Mouse (Mus musculus) heart, embryonic 13.5 days (tissue): ENCODE measurements around the gene Creb3l2. TPM values are rescaled to one million over a fixed set of nuclear protein-coding genes. Genes with fewer than 3 reads are reported as not detected.

ENCODE experiments used
- ATAC-seq: fragments of 200-750 bp; cut with Nextera tagmentation; 2 replicates; pipeline ENCODE4 v1.8.0; 2017; ENCODE audit warnings: moderate TSS enrichment; ENCODE audit not compliant: insufficient number of reproducible peaks, low FRiP score, low TSS enrichment; ENCODE audit errors: extremely low read depth
- H3K27ac ChIP-seq: fragments of 300-500 bp; sonication (generic); replicated peaks from 2 replicates; pipeline ENCODE4 v1.5.1; 2015; ENCODE audit warnings: moderate library complexity, mild to moderate bottlenecking, inconsistent platforms
- H3K27me3 ChIP-seq: fragments of 300-500 bp; sonication (generic); replicated peaks from 2 replicates; pipeline ENCODE4 v1.6.1; 2015; ENCODE audit warnings: mild to moderate bottlenecking, inconsistent platforms
- H3K36me3 ChIP-seq: fragments of 300-500 bp; sonication (generic); 2 replicates; pipeline ENCODE4 v1.6.1; 2015; ENCODE audit warnings: mild to moderate bottlenecking, inconsistent platforms
- H3K4me1 ChIP-seq: fragments of 300-500 bp; sonication (generic); 2 replicates; pipeline ENCODE4 v1.6.1; 2015; ENCODE audit warnings: inconsistent platforms
- H3K4me2 ChIP-seq: fragments of 300-500 bp; sonication (generic); 2 replicates; pipeline ENCODE4 v1.6.1; 2015; ENCODE audit warnings: inconsistent platforms, mild to moderate bottlenecking, moderate library complexity
- H3K4me3 ChIP-seq: fragments of 300-500 bp; sonication (generic); 2 replicates; pipeline ENCODE4 v1.5.1; 2015; ENCODE audit warnings: moderate library complexity, mild to moderate bottlenecking, inconsistent platforms
- H3K9ac ChIP-seq: fragments of 300-500 bp; sonication (generic); 2 replicates; pipeline ENCODE4 v1.6.1; 2015; ENCODE audit warnings: inconsistent platforms, mild to moderate bottlenecking, moderate library complexity
- H3K9me3 ChIP-seq: fragments of 300-500 bp; sonication (generic); 2 replicates; pipeline ENCODE4 v1.6.1; 2016; ENCODE audit warnings: inconsistent platforms
- WGBS: fragments of 180-500 bp; shearing (Covaris S2); methylation state at CpG from one replicate; pipeline ENCODE4 v1.1.7; 2015; ENCODE audit warnings: mixed read lengths; 5-methylcytosine and 5-hydroxymethylcytosine counted together
- polyA plus RNA-seq: library from polyadenylated mRNA; unstranded; fragments of >200 nt; fragmentation: Nextera tagmentation; extraction: Ambion mirVana; gene quantifications from 2 replicates; pipeline ENCODE4 v1.2.1, GENCODE M21; 2015

Creb3l2 gene
- 29.9 and 30.1 TPM in 2 replicates for polyA plus RNA-seq

DNA sequence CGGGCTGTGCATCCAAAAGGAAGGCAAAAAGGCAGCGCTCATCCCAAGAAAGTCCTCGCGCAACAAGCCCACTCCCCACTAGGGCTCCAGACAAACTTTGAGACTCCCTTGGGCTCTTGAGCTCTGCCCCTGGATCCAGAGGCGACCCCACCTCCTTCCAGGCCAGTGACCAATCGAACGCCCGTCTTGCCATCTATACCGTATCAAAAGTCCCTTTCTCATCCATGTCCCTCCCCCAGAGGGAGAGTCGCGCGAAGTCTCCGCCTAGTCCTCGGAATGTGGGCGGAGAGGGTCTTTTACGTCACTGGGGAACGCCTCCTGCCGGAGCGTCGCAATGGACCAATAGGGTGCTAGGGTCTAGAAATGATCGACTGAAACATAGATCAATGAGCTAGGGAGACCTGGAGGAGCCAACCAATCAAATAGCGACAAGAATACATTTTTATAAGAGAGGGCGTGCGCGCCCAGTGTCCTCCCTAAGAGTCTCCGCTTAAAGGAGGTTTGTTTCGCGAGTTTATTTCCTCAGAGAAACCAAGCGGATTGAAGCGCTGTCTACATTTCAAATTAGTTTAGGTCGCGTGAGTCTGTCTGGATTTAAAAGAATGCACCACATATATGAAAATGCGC, at the start of gene Creb3l2:
Gene Creb3l2 (minus strand): TSS at position 106 of the 627 bp plus-strand sequence.
- Histone ChIP-seq H3K36me3 (peaks cover 16% of the 10 kb centered on the region), H3K27me3 (no peaks in the 10 kb centered on the region), H3K9me3 (no peaks in the 10 kb centered on the region), H3K4me2 (peak within 1 kb of the TSS; percentile 92), H3K4me3 (peak within 1 kb of the TSS; percentile 92), H3K9ac (peak within 1 kb of the TSS; percentile 99), H3K27ac (peak within 1 kb of the TSS; percentile 96), H3K4me1 (peaks cover 36% of the 10 kb centered on the region)
- ATAC-seq, result peak; percentile 96
- under 1% methylated on average over 33 of the region's 33 CpGs for WGBS

GRCm38 (mm10) chr6:37486502-37486901, 44.6 kb upstream of the Creb3l2 start:
- Histone ChIP-seq H3K36me3 (no peaks in the 10 kb centered on the region), H3K9ac (no peak overlapping the region), H3K27ac (no peak overlapping the region), H3K9me3 (no peaks in the 10 kb centered on the region), H3K4me3 (no peak overlapping the region), H3K4me1 (no peaks in the 10 kb centered on the region), H3K27me3 (no peaks in the 10 kb centered on the region), H3K4me2 (no peak overlapping the region)
- WGBS, result 55% methylated on average over 4 of the region's 4 CpGs
- no peak for ATAC-seq

- Histone ChIP-seq H3K27ac (no peak overlapping the region), H3K4me2 (no peak overlapping the region), H3K36me3 (no peaks in the 10 kb centered on the region), H3K9me3 (no peaks in the 10 kb centered on the region), H3K9ac (no peak overlapping the region), H3K27me3 (no peaks in the 10 kb centered on the region), H3K4me1 (no peaks in the 10 kb centered on the region), H3K4me3 (no peak overlapping the region)
- WGBS, result 45% methylated on average over 1 of the region's 1 CpGs
- no peak for ATAC-seq
These were observed 42.7 kb upstream of the Creb3l2 start for GRCm38 (mm10) chr6:37484588-37485070.

GRCm38 (mm10) chr6:37483262-37483661, 41.3 kb upstream of the Creb3l2 start:
- 52% methylated on average over 5 of the region's 5 CpGs for WGBS
- Histone ChIP-seq H3K4me2 (no peak overlapping the region), H3K27me3 (no peaks in the 10 kb centered on the region), H3K4me3 (no peak overlapping the region), H3K9me3 (no peaks in the 10 kb centered on the region), H3K4me1 (no peaks in the 10 kb centered on the region), H3K27ac (no peak overlapping the region), H3K36me3 (no peaks in the 10 kb centered on the region), H3K9ac (no peak overlapping the region)
- ATAC-seq, result no peak

DNA sequence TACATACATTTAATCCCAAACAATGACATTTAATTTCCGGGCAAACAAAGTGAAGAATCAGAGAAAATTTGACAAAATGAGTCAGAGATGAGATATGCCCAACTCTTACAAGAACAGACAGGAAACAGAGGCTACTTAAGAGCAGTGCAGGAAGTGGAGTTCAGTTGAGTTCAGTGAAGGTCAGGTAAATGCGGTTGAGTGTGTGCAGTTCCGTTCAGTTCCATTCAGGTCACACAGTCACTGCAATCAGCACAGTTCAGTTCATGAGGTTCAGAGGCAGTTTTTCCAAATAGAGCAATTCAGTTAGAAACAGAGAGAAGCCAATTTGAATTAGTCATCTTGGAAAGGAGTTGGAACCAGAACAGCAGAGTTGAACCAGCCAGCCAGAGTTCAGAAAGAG, 39.2 kb upstream of the Creb3l2 start:
- ATAC-seq, result no peak
- no peak overlapping the region for H3K4me3 ChIP-seq
- H3K9me3 ChIP-seq, result no peaks in the 10 kb centered on the region
- H3K36me3 ChIP-seq, result no peaks in the 10 kb centered on the region
- no peaks in the 10 kb centered on the region for H3K4me1 ChIP-seq
- no peaks in the 10 kb centered on the region for H3K27me3 ChIP-seq
- no peak overlapping the region for H3K9ac ChIP-seq
- 72% methylated on average over 3 of the region's 3 CpGs for WGBS
- H3K27ac ChIP-seq, result no peak overlapping the region
- no peak overlapping the region for H3K4me2 ChIP-seq

DNA sequence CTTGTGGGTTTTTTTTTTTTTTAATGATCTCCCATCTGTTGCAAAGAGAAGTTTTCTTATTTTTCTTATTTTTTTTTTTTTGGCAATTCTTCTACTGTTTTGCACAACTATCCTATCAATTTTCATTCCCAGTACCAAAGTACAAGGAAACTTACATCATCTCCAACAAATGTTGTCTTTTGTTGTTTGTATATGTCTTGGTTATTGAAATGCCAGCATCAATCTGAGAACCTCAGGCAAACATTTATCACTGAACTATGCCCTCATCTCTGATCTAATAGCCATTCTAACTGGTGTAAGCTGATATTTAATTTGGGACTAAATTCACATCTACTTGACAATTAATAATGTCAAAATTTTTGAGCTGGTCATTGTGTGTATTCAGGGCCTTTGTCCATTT, 38.1 kb upstream of the Creb3l2 start:
- no peak overlapping the region for H3K4me3 ChIP-seq
- H3K9ac ChIP-seq, result no peak overlapping the region
- no peaks in the 10 kb centered on the region for H3K27me3 ChIP-seq
- no peak overlapping the region for H3K4me2 ChIP-seq
- H3K36me3 ChIP-seq, result no peaks in the 10 kb centered on the region
- H3K27ac ChIP-seq, result no peak overlapping the region
- ATAC-seq, result no peak
- no peaks in the 10 kb centered on the region for H3K4me1 ChIP-seq
- H3K9me3 ChIP-seq, result no peaks in the 10 kb centered on the region

DNA sequence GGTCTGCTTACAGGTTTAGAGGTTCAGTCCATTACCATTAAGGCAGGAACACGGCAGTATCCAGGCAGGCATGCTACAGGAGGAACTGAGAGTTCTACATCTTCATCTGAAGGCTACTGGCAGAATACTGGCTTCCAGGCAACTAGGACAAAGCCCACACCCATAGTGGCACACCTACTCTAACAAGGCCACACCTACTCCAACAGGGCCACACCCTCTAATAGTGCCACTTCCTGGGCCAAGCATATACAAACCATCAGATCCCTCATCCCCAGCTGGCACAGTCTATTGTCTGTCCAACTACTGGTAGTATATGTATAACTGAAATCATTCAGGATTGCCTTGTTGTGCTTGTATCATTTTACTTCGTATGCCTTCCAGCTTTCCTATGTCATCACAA, 36.5 kb upstream of the Creb3l2 start:
- no peaks in the 10 kb centered on the region for H3K36me3 ChIP-seq
- H3K9me3 ChIP-seq, result no peaks in the 10 kb centered on the region
- no peaks in the 10 kb centered on the region for H3K4me1 ChIP-seq
- no peaks in the 10 kb centered on the region for H3K27me3 ChIP-seq
- no peak overlapping the region for H3K4me2 ChIP-seq
- WGBS, result 76% methylated on average over 2 of the region's 2 CpGs
- no peak overlapping the region for H3K4me3 ChIP-seq
- no peak overlapping the region for H3K9ac ChIP-seq
- H3K27ac ChIP-seq, result no peak overlapping the region
- no peak for ATAC-seq

GRCm38 (mm10) chr6:37473674-37474342, 31.9 kb upstream of the Creb3l2 start:
- Histone ChIP-seq H3K9me3 (no peaks in the 10 kb centered on the region), H3K4me1 (no peaks in the 10 kb centered on the region), H3K27me3 (no peaks in the 10 kb centered on the region), H3K4me2 (no peak overlapping the region), H3K36me3 (no peaks in the 10 kb centered on the region), H3K9ac (no peak overlapping the region), H3K27ac (no peak overlapping the region), H3K4me3 (no peak overlapping the region)
- no peak for ATAC-seq
- 76% methylated on average over 4 of the region's 4 CpGs for WGBS

DNA sequence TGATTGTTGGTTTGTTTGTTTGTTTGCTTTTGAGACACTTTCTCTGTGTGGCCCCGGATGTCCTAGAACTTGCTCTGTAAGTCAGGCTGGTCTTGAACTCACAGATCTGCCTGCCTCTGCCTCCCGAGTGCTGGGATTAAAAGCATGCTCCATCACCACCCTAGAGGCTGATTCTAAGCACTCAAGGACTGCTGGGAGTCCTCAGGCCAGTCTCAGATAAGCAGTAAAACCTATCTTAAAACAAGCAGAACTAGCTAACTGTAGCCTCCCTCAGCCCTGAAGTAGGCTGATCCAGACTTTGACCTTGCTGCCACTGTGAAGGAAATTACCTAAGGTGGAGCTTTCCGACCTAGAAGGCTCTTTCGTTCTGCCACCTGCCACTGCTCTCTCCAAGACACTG, 28.3 kb upstream of the Creb3l2 start:
- 64% methylated on average over 4 of the region's 4 CpGs for whole genome bisulfite sequencing
- Histone ChIP-seq H3K36me3 (no peaks in the 10 kb centered on the region), H3K9me3 (peaks cover 4% of the 10 kb centered on the region; the same call in 1 of the 2 replicates), H3K4me1 (no peaks in the 10 kb centered on the region), H3K27me3 (no peaks in the 10 kb centered on the region), H3K9ac (no peak overlapping the region), H3K4me3 (no peak overlapping the region), H3K4me2 (no peak overlapping the region), H3K27ac (no peak overlapping the region)
- ATAC-seq, result no peak

DNA sequence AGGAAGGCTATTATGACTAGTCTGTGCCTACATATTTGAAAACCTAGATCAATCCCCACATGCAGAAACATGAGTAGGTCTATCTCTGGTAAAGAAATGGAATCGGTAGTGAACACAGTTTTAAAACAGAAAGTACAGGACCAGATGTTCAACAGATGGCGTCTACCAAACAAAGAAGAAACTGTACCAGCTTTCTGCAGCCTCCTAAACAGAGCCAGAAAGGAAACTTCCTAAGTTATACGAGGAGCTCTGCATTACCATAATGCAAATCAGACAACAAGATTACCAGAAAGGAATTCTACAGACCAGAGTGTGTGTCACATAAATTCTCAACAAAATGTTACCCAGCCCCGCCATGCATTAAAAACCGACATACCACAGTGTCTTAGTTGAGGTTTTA, 23.9 kb upstream of the Creb3l2 start:
- no peaks in the 10 kb centered on the region for H3K27me3 ChIP-seq
- no peak overlapping the region for H3K4me2 ChIP-seq
- H3K9me3 ChIP-seq, result peaks cover 4% of the 10 kb centered on the region; the same call in 1 of the 2 replicates
- no peaks in the 10 kb centered on the region for H3K36me3 ChIP-seq
- no peak overlapping the region for H3K9ac ChIP-seq
- 69% methylated on average over 5 of the region's 5 CpGs for WGBS
- no peak for ATAC-seq
- 0 out of 2 replicates have a peak, but pooled peaks cover 3% of the 10 kb centered on the region for H3K4me1 ChIP-seq
- H3K4me3 ChIP-seq, result no peak overlapping the region
- no peak overlapping the region for H3K27ac ChIP-seq

GRCm38 (mm10) chr6:37465356-37465755, 23.4 kb upstream of the Creb3l2 start:
- Histone ChIP-seq H3K4me1 (0 out of 2 replicates have a peak, but pooled peaks cover 3% of the 10 kb centered on the region), H3K4me3 (no peak overlapping the region)

More at GRCm38 (mm10) chr6:37465356-37465755, 23.4 kb upstream of the Creb3l2 start:
- Histone ChIP-seq H3K9ac (no peak overlapping the region), H3K27ac (no peak overlapping the region), H3K4me2 (no peak overlapping the region), H3K27me3 (peaks cover 3% of the 10 kb centered on the region; the same call in 1 of the 2 replicates), H3K9me3 (peaks cover 4% of the 10 kb centered on the region; the same call in 1 of the 2 replicates), H3K36me3 (no peaks in the 10 kb centered on the region)
- no peak for ATAC-seq
